ENCODE assay signal across 9 mouse cellular contexts in the genomic region with DNA sequence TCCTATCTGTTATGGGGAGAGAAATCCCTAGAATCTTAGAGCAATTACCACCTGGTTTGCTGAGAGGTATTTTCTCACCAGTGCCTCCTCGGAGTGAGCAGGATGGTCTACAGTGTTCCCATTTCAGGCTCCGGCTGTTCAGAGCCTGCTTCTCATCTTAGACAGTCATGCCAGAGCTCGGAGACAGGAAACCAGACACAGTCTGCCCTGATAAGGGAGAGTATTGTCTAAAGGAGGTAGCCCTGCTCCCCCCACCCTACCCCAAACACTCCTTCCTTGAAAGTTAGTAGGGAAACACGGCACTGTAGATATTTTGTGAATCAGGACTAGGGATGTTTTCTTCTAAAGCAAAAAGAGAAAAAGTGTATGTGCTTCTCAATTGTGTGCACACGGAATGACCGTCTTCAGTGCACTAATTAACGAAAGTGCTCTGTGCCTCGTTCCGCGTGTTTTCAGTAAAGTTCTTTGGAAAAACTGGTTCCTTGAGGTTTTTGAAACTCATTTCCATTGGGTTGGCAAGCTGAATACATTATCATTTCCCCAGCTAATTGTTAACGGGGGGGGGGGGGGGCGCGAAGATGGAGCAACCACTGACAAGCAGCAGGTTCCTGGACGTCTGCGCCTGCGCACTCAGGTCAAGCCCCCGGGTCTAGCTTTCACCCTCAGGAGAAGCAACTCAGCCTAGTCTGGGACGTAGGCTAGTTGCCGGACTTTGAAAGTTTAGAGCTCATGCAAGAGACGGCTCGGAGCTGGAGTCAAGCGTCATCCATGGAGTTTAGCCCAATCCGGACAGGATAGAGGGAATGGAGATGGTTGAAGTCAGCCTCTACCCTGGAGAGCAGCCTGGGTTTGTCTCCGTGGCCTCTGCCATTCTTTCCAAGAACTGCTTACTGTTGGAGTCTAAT. TPM values are rescaled to one million over a fixed set of nuclear protein-coding genes. Genes with fewer than 3 reads are reported as not detected.
DNase-seq lines count a peak whose midpoint lies in the region; ATAC-seq and TF ChIP-seq lines count a peak whose summit lies in the region.
"Had no signal": no experiment of that assay in that cellular context is flagged by ENCODE, and none has a peak within 500 bp of the region (broad histone marks: within the 10 kb centered on the region; RNA-seq: fewer than 3 reads in every experiment).

No protein-coding gene starts in this region.

- no peaks in the 10 kb centered on the region for H3K27me3 ChIP-seq in midbrain, embryonic 10.5 days (ENCODE audit: low read depth, poor library complexity, severe bottlenecking)
- H3K27me3 ChIP-seq in midbrain, postnatal 0 days (ENCODE audit: insufficient read depth, low read length): no peaks in the 10 kb centered on the region
- no peaks in the 10 kb centered on the region for H3K27me3 ChIP-seq in forebrain, embryonic 16.5 days (replicated peaks; ENCODE audit: control insufficient read depth, insufficient read depth, low read length)

- no peaks in the 10 kb centered on the region for H3K9me3 ChIP-seq in midbrain, embryonic 10.5 days (replicated peaks)
- H3K9me3 ChIP-seq in midbrain, postnatal 0 days (ENCODE audit: low read length): no peaks in the 10 kb centered on the region
- H3K9me3 ChIP-seq in forebrain, embryonic 16.5 days (ENCODE audit: control insufficient read depth, low read length): no peaks in the 10 kb centered on the region

- peak overlapping the region; percentile 99 for H3K27ac ChIP-seq in midbrain, embryonic 10.5 days (replicated peaks)
- no peak overlapping the region for H3K27ac ChIP-seq in midbrain, postnatal 0 days (ENCODE audit: low read depth, low read length)
- peak overlapping the region; percentile 13 for H3K27ac ChIP-seq in forebrain, embryonic 16.5 days (ENCODE audit: low read length)
- H3K27ac ChIP-seq: macrophage had no signal

- no peak for ATAC-seq in midbrain, postnatal 0 days (ENCODE audit: low FRiP score)
- ATAC-seq in forebrain, embryonic 16.5 days: no peak
- no peak for ATAC-seq in frontal cortex, adult (ENCODE audit: low TSS enrichment)

- peaks cover 28% of the 10 kb centered on the region for H3K36me3 ChIP-seq in midbrain, embryonic 10.5 days
- no peaks in the 10 kb centered on the region for H3K36me3 ChIP-seq in midbrain, postnatal 0 days (ENCODE audit: insufficient read depth, low read length)
- no peaks in the 10 kb centered on the region for H3K36me3 ChIP-seq in forebrain, embryonic 16.5 days (ENCODE audit: control insufficient read depth, insufficient read depth)

- no peak for DNase-seq in midbrain, embryonic 10.5 days (ENCODE audit: low spot score)
- no peak for DNase-seq in midbrain, postnatal 0 days (ENCODE audit: low spot score)
- DNase-seq in kidney, adult 9 months: peak; percentile 56
- DNase-seq in lung, postnatal 10 days: peak; percentile 68
- no peak for DNase-seq in urinary bladder, postnatal 4 days (ENCODE audit: low spot score in 2 of 2)
- DNase-seq in urinary bladder, postnatal 25 days (ENCODE audit: low spot score): no peak

- no peak overlapping the region; the same call in 1 of the 2 replicates for H3K4me2 ChIP-seq in midbrain, postnatal 0 days (ENCODE audit: low read depth, low read length, poor library complexity, severe bottlenecking)
- peak overlapping the region; percentile 31 for H3K4me2 ChIP-seq in forebrain, embryonic 16.5 days (ENCODE audit: low read length)

- peak overlapping the region; percentile 97; the same call in 1 of the 2 replicates for H3K4me3 ChIP-seq in midbrain, embryonic 10.5 days
- H3K4me3 ChIP-seq in midbrain, postnatal 0 days (ENCODE audit: low read depth, low read length): no peak overlapping the region
- 0 out of 2 replicates have a peak overlapping the region, but pooled peaks have one; percentile 3 for H3K4me3 ChIP-seq in forebrain, embryonic 16.5 days (replicated peaks; ENCODE audit: low read length)

- H3K9ac ChIP-seq in midbrain, postnatal 0 days (replicated peaks; ENCODE audit: low read length, poor library complexity, severe bottlenecking): no peak overlapping the region
- peak overlapping the region; percentile 48 for H3K9ac ChIP-seq in forebrain, embryonic 16.5 days (replicated peaks; ENCODE audit: low read depth, low read length)

- TF ChIP-seq CTCF in midbrain, postnatal 0 days (IDR thresholded peaks at IDR 0.05): no peak

- peaks cover 85% of the 10 kb centered on the region for H3K4me1 ChIP-seq in midbrain, embryonic 10.5 days
- peaks cover 13% of the 10 kb centered on the region for H3K4me1 ChIP-seq in midbrain, postnatal 0 days (ENCODE audit: insufficient read depth, low read length)
- peaks cover 60% of the 10 kb centered on the region for H3K4me1 ChIP-seq in forebrain, embryonic 16.5 days (replicated peaks; ENCODE audit: control insufficient read depth, insufficient read depth, low read length)

- WGBS in midbrain, embryonic 10.5 days: 75% methylated on average over 24 of the region's 24 CpGs
- 66% methylated on average over 24 of the region's 24 CpGs for WGBS in midbrain, postnatal 0 days
- 27% methylated on average over 24 of the region's 24 CpGs for WGBS in forebrain, embryonic 16.5 days

RNA-seq across cellular contexts. Expression of a gene that starts 5.2 kb away (rescaled TPM):
- polyA plus RNA-seq in midbrain, embryonic 10.5 days (2016; fragmentation: Nextera tagmentation; extraction: Ambion mirVana): 61.9 and 63.1 TPM in 2 replicates
- total RNA-seq in midbrain, postnatal 0 days (2014; rRNA removed): 12.3 and 14.9 TPM in 2 replicates
- 26.7 and 28.9 TPM in 2 replicates for polyA plus RNA-seq in midbrain, postnatal 0 days (2015; fragmentation: Nextera tagmentation; extraction: Ambion mirVana)
- 30.9 and 32.9 TPM in 2 replicates for polyA plus RNA-seq in forebrain, embryonic 16.5 days (2015; fragmentation: Nextera tagmentation; extraction: Ambion mirVana)

Comparison
In these comparisons a context has a peak if more than half of its experiments do, and no peak if none do; other contexts are left out.
1. DNase-seq: peak in kidney, adult 9 months (single experiment) and lung, postnatal 10 days (single experiment); none in midbrain, embryonic 10.5 days (single experiment), midbrain, postnatal 0 days (single experiment), urinary bladder, postnatal 4 days (0 of 2) and urinary bladder, postnatal 25 days (single experiment).